Mouse (Mus musculus): Measurements from ENCODE around the gene Fpgs.

GRCm38 (mm10) chr2:32737008-32737407, 33.1 kb upstream of the Fpgs start:
- no peak for TF ChIP-seq CTCF (IDR thresholded peaks at IDR 0.05; ENCODE audit: borderline replicate concordance, insufficient read depth, low read depth, low read length)
- no peak for TF ChIP-seq POLR2A (IDR thresholded peaks at IDR 0.05; ENCODE audit: borderline replicate concordance, insufficient read depth, low read length)
